Mouse (Mus musculus) T-helper 2 cell (primary cell): Measurements from ENCODE around the gene Lmo4.

Source experiments
- in situ Hi-C: fragments of 300-600 bp; cut with MboI, MseI; formaldehyde crosslinking; loops from one replicate; pipeline ENCODE4 v1.15.1; 2025; ENCODE audit warnings: high pct_unique_total_duplicates

Gene Lmo4

DNA sequence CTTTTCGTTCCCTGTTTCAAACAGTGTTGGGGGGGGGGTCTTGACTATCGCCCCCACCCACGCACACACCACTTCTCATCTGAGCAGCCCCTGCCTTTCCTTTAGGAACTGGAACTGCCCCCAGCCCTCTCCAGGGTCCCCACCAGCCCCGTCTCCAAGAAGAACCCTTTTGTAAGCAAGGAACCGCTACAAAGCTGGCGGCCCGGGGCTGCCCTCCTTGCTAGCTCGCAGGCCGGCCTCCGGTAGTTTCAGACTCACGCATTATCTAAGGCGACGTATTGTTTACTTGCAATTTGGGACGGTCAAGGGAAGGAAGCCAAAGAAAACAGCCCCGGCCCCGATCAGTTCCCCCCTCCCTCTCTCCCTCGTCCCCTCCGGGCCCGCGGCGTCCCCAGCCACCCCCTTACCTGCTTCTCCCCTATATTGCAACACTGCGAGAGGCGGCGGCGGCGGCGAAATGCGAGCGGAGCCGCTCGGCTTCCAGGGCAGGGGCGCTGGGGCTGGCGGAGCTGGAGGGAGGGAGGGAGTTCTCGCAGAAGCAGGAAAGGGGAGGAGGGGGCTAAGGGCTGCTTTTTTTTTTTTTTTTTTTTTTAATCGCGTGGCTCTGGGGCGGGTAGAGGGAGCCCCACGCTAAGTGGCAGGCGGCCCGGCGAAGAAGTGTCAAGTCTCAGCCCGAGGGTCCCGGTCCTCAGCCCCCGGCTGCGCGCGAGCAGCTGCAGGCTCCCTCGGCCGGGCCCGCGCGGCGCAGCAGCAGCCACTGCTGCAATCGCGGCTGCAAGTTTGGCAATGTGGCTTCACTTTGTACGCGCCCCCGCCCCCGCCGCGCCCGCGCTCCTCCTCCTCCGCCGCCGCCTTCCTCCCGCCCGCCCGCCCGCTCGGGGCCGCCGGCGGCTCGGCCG lies at the start of gene Lmo4:
Gene Lmo4, minus strand, starts transcription at position 808 of the 899 bp plus-strand sequence.
- in situ Hi-C loops: loop anchor here (10.0 kb wide), 1 partner anchor 190 kb away; no protein-coding TSS in a partner anchor

GRCm38 (mm10) chr3:144254281-144254680 lies 49.3 kb upstream of the Lmo4 start:
- in situ Hi-C loops: no loop called here

GRCm38 (mm10) chr3:144253018-144253417 lies 48.0 kb upstream of the Lmo4 start:
- in situ Hi-C loops: no loop called here

DNA sequence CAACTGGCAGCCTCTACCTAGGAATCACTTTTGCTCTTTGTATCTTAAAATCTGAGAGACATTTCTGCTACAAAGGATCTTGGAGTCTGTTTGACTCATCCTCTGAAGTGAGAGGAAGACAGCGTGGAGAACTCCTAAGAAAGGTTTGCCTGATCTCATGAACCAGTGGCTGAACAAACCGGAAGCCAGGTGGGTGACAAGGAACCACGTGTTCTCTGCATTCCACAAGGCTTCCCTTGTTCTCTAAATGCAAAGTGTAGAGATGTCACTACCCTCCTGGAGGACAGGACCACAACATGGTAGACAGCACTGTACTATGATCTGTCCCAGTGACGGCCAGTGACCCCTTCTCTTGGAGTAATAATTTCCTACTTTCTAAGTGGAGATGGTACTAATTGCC lies 47.1 kb upstream of the Lmo4 start:
- in situ Hi-C loops: no loop called here

GRCm38 (mm10) chr3:144242025-144242673 lies 37.1 kb upstream of the Lmo4 start:
- in situ Hi-C loops: no loop called here

DNA sequence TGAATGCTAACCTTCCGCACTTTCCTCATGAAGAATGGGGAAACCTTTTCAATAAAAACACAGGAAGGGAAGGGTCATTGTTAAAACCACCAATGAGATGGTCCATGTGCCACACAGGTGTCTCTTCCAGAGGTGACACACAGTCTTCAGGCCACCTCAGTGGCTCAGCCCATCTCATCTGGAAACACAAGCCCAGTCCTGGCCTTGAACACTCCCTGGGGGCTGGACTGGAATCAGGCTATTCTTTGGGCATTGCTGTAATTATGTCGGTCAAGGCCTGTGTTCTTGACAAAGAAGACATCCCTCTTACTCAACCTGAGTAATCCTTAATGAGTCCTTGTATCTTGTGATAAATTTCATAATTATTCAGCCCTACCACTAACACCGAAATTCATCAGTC lies 36.1 kb upstream of the Lmo4 start:
- in situ Hi-C loops: no loop called here

GRCm38 (mm10) chr3:144238482-144238881 lies 33.5 kb upstream of the Lmo4 start:
- in situ Hi-C loops: no loop called here

DNA sequence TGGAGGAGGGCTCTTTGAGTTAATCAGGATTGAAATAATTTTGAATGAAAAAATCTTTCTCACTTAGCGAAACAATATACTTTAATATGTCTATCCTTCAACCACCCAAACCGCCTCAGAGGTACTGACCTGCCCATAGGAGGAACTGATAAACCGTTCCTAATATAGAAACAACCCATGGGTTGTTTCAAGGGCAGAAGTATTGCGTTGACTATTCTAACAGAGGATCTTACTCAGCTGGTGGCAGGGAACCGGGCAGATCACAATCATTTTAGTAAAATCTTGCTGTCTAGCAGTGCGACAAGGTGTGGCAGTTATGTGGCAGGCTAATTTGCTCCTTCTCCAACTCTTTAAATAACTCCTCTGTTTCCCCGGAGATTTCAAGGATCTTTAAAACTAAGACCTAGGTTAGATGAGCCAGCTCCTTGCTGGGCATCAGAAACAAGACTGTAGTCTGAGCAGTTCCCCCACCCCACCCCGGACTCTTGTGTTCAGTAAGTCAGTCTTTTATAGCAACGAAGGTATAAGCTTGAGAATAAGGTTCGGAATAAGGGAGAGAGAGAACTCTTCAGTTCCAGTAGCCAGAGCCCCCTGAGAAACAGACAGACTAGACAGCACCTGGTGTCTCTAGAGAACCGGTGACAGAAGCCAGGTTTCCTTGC lies 27.5 kb upstream of the Lmo4 start:
- in situ Hi-C loops: no loop called here

DNA sequence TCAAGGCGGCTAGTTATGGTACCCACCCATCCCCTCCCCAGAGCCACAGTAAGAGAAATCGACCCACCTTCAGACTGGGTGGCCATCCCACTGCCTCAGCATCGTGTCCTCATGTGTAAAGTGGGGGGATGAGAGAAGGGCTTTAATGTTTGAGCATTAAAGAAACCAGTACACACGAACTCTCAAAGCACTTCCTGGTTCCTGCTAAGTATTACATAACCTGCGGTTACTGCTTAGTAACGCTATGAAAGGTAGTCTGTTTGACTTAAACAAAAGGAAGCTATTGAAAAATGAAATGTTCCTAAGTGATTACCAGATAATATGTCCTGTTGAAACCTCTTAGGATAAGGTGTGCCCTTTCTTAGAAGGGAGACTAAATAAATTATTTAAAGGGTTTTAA lies 26.9 kb upstream of the Lmo4 start:
- in situ Hi-C loops: no loop called here

DNA sequence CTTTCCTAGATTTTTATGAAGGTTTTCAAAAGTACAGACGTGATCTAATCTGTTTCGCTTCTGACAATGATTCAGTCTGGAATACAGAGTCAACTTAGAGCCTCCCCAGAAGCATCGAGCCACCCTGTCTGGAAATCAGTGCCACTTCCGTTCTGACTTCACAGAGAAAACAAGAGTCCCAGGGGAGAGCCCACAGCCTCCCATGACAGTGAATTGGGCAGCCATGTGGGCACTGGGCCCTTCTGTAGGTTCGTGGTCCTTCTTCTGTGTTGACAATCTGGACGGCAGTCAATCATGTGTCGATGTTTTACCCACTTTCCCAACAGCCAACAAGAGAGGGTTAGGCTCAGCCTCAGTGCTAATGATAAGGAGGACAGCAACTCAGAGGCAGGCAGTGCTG lies 26.4 kb upstream of the Lmo4 start:
- in situ Hi-C loops: no loop called here

DNA sequence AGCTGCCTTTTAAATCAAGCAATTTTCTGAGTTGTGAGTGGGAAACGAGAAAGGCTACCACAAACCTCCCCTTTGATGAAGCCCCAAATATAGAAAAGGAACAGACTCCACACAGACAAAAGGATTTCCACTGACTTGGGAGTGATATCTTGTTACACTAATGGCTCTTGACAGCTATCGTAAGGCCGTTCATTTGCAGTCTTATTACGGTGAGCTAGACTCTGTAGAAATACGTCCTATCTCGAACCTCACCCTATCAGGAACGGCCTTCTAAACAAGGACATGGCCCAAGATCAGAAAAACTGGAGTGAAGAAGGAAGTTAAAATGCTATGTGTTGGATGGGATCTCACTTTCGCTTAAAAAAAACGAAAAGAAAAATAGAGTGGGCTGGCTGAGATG lies 25.0 kb upstream of the Lmo4 start:
- in situ Hi-C loops: no loop called here

DNA sequence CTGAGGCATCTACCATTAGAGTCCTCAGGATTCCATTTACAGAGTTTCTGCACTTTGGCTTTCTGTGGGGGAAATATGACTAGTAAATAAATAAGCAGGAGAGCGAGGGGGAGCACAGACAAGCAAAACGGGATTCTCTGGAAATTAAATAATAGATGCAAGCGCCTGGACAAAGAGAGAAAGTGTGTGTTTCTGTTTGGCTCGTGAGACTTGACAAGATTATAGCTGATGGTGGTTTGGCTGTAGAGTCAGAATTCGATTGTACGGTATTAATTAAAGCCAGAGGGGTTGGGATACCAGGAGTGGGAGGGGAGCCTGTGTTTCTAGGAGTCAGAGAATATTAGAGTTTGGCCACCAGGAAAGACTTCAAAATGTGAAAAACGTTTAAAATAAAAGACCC lies 24.3 kb upstream of the Lmo4 start:
- in situ Hi-C loops: no loop called here

DNA sequence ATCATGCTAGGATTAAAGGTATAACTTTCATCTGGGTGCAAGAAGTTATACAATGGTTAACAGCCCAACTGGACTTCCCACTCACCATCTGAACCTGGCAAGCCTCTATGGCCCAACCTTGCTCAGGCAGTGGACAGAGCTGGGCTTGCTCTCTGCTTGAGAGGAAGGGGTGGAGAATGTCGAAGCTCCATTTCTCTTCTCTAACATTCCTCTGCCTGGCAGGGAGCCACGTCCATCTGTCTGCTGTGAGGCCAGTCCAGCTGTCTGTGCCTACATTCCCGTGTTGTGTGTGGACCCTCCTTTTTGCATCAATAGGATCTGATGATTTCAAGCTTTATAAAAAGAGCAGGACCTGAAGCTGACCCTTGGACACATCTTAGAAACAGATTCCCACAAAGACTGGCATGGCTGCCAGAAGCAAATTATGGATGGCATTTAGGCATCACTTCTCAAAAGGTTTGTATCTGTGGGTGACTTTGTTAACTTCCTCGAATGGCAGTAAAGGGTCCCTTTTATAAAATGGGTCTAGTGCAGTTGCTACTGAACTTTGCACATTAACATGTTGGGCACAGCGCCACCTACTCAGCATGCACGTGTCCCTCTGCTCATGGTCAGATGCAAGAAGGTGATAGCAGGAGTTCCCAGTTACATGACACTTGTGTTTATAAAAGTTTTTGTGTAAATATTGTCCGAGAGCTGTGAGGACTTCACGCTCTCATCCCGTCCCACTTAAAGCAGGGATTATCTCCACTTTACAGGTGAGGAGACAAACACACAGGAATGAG lies 20.6 kb upstream of the Lmo4 start:
- in situ Hi-C loops: no loop called here

GRCm38 (mm10) chr3:144224594-144224993 lies 19.6 kb upstream of the Lmo4 start:
- in situ Hi-C loops: no loop called here

GRCm38 (mm10) chr3:144223377-144224105 lies 18.5 kb upstream of the Lmo4 start:
- in situ Hi-C loops: no loop called here

- in situ Hi-C loops: no loop called here
These were observed 17.4 kb upstream of the Lmo4 start for GRCm38 (mm10) chr3:144222381-144222780.

DNA sequence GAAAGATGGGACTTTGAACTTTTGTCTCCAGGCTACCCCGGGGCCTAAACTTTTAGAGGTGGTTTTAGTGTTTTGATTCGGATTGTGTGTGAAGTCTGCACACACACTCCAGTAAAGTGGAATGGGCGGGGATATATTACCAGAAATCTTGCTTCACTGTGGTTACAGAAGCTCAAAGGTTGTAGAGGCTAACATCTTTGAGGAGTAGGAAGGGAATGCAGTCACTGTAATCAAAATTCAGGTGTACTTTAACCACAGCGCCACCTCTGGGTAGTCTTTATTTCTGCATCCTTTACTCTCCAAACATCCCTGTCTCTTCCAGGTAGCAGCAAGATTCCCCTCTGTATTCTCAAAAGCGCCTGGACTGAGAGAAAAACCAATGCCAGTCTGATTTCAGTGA lies 2.5 kb upstream of the Lmo4 start:
- in situ Hi-C loops: loop anchor here (10.0 kb wide), 1 partner anchor 187 kb away; no protein-coding TSS in a partner anchor

- in situ Hi-C loops: loop anchor here (10.0 kb wide), 1 partner anchor 188 kb away; no protein-coding TSS in a partner anchor
These were observed 1.9 kb upstream of the Lmo4 start for GRCm38 (mm10) chr3:144206942-144207341.

DNA sequence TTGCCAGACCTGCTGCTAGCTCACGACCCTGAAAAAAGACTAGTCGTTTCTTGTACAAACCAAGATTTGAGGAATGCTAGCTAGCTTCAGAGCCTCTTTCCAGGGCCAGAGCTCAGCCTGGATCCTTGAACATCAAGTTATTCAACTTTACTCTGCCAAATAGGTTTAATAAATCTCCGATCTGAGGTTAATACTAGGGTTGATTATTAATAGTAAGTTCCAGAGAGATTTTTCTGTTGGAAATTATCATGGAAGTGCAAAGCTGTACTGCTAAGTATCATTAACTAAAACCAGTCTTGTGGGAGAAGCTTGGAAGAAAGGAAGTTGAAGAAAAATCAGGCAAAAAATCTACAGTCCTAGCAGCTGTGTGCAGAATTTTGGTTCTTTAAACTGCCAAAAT lies 1.2 kb upstream of the Lmo4 start:
- in situ Hi-C loops: loop anchor here (10.0 kb wide), 1 partner anchor 189 kb away; no protein-coding TSS in a partner anchor

- in situ Hi-C loops: loop anchor here (10.0 kb wide), 1 partner anchor 189 kb away; no protein-coding TSS in a partner anchor
These were observed 532 bp upstream of the Lmo4 start for GRCm38 (mm10) chr3:144205351-144206153.
